Mouse (Mus musculus) brown adipose tissue, adult 24 weeks (tissue): Measurements from ENCODE around the gene Rbms1. TPM values are rescaled to one million over a fixed set of nuclear protein-coding genes. Genes with fewer than 3 reads are reported as not detected.
"Not testable (repeated sequence)": the region's sequence is repeated elsewhere in the genome, so short reads cannot be mapped to it uniquely, and the experiment has no call there.

Experiments used
- H3K27ac ChIP-seq: fragments of 200-500 bp; replicated peaks from 2 replicates; pipeline ENCODE4 v1.5.1; 2012; ENCODE audit warnings: low read depth, mild to moderate bottlenecking, low read length
- H3K4me1 ChIP-seq: fragments of 200-500 bp; 2 replicates; pipeline ENCODE4 v1.6.1; 2012; ENCODE audit warnings: low read length, mixed read lengths; ENCODE audit not compliant: control insufficient read depth, insufficient read depth, insufficient read length
- H3K4me3 ChIP-seq: fragments of 200-500 bp; 2 replicates; pipeline ENCODE4 v1.5.1; 2012; ENCODE audit warnings: low read depth, mild to moderate bottlenecking, low read length, moderate library complexity; ENCODE audit not compliant: insufficient read depth
- polyA plus RNA-seq: library from polyadenylated mRNA; stranded (reverse); fragments of >200 nt; gene quantifications from 2 replicates; pipeline ENCODE4 v1.2.4, GENCODE M21; 2012; ENCODE audit not compliant: missing spikeins, insufficient read depth, insufficient read length

The Rbms1 gene
- polyA plus RNA-seq, 1 experiment = 50.4 TPM

DNA sequence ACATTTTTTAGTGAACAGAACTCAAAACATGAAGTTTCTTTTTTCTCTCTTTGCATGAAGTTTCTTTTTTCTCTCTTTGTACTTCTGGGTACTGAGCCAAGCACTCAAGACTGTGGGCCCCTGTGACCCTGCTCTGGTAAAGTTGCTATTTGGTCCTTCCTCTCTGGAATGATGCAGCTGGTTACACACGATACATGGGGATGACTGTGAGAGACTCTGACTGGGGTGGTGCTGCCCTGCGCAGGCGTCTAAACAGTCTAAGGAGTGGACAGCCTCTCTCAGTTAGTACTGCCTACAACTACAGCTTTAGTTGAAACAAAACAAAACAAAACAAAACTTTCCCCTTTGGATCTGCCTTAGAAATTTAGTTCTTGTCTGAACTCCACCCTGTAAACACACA lies 111.1 kb downstream of the Rbms1 start:
- Histone ChIP-seq H3K4me3 (no peak overlapping the region), H3K27ac (no peak overlapping the region), H3K4me1 (peaks cover 45% of the 10 kb centered on the region)

DNA sequence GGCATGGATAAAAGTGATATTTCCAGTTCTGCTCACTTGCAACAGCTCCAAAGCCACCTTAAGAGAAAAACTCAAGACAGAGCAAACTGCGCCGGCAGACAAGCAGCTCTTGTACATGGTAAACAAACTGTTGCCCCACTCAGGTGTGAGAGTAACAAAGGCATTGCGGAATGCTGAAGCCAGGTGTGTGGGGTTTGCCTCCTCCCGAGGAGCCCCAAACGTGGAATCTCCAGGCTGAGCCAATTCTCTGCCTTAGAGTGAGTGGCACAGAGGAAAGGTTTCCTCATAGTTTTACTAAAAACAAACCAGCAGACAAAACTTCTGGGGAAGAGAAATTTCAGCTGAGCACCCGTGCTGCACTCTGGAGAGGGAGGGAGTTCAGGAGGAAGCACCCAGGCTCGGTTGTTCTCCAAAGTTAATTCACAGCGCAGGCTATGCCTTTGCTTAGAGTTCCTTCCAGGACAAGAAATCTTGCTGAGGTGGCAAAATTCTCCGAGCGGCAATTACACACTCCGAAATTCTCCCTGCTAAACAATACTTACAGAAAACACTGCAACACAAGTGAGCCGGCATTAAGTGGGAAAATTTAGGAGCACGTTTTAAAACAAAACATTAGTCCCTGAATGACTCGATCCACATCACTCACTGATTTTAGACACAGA lies 111.8 kb downstream of the Rbms1 start:
- H3K4me1 ChIP-seq = peaks cover 39% of the 10 kb centered on the region
- no peak overlapping the region for H3K4me3 ChIP-seq
- H3K27ac ChIP-seq = no peak overlapping the region

DNA sequence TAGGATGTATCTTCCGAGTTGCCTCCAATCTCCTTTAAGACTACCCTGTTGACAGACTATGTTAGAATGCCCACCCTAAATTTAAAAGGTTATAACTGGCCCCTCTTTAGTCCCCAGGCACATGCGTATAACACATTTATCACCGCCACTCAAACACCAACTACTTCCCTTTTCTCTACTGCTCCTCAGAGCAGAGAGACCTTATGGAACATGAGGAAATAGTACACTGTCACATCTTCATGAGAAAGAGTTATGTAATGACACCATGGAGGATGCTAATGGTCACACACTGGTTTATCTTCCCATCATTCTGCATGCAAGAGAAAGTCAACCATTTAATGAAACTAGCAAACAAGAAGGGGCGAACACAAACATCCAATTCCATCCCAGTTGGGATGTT lies 114.5 kb downstream of the Rbms1 start:
- H3K4me3 ChIP-seq = no peak overlapping the region
- H3K27ac ChIP-seq = no peak overlapping the region
- peaks cover 38% of the 10 kb centered on the region for H3K4me1 ChIP-seq

DNA sequence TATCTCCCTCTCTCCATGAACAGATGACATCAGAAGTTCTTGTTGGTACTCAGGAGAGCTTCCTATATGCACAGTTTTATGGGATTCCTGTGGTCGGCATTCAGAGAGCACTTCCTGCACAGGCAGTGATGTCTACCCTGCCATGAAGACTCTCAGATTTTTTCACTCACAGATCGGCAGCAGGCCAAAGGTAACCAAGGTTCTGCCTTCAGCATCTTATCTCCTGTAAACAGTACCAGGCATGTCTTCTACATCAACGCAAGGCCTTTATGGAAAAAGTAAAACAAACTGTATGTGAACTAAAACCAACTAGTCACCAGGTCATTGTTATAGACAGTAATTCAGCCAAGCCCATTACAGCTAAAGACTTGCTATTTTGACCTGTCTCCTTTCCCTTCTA lies 115.0 kb downstream of the Rbms1 start:
- Histone ChIP-seq H3K4me3 (no peak overlapping the region), H3K4me1 (peaks cover 34% of the 10 kb centered on the region), H3K27ac (no peak overlapping the region)

DNA sequence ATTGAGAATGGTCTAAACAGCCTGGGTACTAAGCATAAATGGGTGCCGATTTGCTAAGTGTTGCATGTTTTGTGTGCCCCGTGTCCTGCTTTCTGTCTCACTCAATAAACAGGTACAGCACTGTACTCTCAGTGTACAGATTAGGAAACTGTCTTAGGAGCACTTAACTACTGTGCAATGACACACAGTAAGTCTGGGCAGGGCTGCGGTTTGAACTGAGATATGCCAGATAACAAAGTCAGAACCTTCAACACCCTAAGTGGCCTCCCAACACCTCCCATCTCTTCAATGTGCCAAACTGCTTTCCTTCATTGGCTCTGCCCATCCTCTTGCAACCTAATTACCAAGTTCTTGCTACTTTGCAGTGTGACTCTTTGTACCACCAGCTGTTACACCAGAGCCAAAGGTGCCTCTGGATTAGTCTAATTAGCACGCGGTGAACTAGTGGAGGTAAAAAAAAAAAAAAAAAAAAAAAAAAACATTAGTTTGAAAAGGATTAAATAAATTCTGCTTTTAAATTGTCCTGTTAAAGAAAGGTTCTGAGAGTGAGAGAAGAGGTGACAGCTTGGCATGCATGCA lies 117.6 kb downstream of the Rbms1 start:
- Histone ChIP-seq H3K4me1 (peaks cover 27% of the 10 kb centered on the region), H3K27ac (no peak overlapping the region), H3K4me3 (no peak overlapping the region)

DNA sequence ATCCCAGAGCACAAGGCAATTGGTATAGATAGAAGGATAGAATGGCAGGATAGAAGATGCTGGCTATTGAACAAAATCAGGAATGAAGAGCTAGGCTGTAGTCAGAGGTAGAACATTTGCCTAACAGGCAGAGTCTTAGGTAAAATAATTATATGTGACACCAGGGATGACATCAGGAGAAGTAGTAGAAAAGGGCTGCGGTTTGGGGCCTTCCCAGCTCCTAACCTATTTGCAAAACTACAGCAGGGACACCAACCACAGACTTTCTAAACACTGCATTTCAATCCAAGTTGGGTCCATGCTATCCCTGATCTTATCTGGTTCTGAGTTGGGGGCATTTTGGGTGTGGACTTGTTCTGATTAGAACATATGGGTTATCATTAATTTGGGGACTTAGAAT lies 118.7 kb downstream of the Rbms1 start:
- H3K27ac ChIP-seq = no peak overlapping the region
- H3K4me3 ChIP-seq = no peak overlapping the region
- H3K4me1 ChIP-seq = peaks cover 22% of the 10 kb centered on the region

DNA sequence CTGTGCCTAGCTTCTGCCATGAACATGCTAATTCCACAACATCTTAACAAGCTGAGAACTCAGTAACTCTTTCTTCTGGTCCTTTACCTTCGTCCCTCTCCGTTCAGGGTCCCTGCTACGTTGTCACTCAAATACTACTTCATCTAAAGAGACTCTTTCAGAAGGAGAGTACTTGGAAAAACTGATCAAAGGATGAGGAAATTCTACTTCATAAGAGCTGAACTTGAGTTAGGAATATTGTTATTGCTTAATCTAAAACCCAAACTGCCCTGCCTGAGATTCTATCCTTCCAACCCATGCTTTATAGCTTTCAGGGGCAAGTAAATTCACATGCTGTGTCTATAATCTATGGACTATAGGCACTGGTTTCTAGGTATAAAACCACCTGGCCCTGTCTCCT lies 119.4 kb downstream of the Rbms1 start:
- Histone ChIP-seq H3K4me1 (peaks cover 17% of the 10 kb centered on the region), H3K27ac (no peak overlapping the region), H3K4me3 (no peak overlapping the region)

DNA sequence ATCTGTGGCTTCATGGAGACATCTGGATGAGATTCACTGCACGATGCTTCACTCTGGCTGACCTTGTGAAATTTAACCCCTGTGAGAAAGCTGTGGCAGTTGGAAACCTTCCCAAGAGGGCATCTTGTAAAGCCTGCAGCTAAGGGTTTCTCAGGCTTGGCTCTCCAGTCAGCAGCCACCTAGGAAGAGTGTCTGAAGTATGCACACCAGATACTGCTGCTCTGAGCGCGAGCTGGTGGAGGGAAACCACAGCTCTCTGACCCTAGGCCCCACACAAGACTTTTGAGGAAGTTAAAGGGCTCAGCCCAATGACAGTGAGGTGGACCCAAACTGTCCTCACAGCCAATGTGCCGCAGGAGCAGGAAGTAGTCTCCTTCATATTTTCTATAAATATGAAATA lies 120.0 kb downstream of the Rbms1 start:
- Histone ChIP-seq H3K4me3 (no peak overlapping the region), H3K4me1 (peaks cover 16% of the 10 kb centered on the region), H3K27ac (0 out of 2 replicates have a peak overlapping the region, but pooled peaks have one; percentile 5)

DNA sequence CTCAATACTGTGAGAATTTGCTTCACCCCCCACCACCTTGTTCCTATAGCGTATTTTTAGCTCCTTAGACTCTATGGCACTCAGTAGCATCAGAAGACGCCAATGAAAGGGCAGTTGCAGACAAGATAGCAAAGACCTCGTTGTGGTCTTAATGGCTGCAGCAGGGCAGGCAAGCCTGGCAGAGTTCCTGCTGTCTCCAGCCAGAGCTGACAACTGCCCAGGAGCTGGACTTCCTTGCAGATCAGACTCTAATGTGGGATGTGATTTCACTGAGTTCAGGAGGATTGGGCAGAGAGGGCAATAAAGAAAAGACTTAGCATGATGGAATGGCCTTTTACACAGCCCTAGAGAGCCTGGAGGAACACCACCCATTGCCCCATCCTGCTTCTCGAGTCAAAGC lies 122.1 kb downstream of the Rbms1 start:
- H3K27ac ChIP-seq = no peak overlapping the region
- no peak overlapping the region for H3K4me3 ChIP-seq
- peaks cover 30% of the 10 kb centered on the region for H3K4me1 ChIP-seq

DNA sequence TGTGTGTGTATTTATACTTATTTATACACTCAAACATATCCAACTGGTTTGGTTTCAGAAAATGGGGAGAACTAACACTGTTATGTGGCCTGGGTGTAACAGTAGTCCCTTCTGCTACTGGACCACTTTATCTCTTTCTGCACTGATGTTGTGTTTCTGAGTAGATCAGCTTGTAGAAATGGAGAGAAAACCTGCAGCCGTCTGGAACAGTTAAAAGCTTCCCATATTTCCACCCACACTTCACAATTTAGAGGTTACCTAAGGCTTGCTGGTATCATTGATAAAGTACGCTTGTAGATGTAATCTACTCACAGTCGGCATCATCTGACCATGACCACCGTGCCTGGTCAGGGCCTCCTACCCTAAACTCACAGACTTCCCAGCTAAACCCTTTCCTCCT lies 123.5 kb downstream of the Rbms1 start:
- Histone ChIP-seq H3K4me3 (no peak overlapping the region), H3K27ac (peak overlapping the region; percentile 85), H3K4me1 (peaks cover 31% of the 10 kb centered on the region)

DNA sequence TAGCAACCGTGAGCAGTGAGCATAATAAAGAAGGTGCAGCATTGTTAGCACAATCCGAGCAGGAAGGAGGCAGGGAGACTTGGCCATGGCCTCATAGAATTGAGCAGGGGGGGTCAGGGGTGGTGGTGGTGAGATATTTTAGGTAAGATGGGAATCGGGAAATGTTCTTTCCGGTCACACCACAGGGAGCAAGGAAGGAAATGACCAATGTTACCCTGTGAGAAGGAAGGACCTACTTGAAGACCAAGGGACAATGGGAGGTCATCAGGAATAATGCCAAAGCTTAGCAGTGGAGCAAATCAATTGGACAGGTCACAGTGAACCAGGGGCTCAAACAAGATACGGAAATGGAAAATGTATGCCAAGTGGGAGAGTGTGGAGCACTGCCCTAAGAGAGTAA lies 124.1 kb downstream of the Rbms1 start:
- peaks cover 35% of the 10 kb centered on the region for H3K4me1 ChIP-seq
- peak overlapping the region; percentile 85 for H3K27ac ChIP-seq

DNA sequence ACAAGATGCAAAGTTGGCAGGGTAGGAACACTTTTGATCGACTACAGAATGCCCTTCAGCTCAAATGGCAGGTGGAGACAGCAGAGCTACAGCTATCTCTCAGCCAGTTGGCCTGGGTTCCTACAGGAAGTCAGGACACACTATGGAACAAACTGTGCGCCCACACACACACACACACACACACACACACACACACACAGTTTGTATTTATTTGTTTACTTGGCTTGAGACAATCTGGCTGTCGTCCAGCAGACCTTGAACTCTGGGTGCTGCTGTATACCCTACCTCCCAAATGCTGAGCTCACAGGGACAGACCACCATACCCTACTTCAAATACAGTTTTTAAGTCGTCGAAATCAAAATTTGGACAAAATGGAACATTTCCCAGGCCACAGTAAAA lies 125.4 kb downstream of the Rbms1 start:
- Histone ChIP-seq H3K4me3 (no peak overlapping the region), H3K4me1 (peaks cover 31% of the 10 kb centered on the region), H3K27ac (peak overlapping the region; percentile 63)

More for the DNA sequence above, 124.1 kb downstream of the Rbms1 start:
- H3K4me3 ChIP-seq = no peak overlapping the region

DNA sequence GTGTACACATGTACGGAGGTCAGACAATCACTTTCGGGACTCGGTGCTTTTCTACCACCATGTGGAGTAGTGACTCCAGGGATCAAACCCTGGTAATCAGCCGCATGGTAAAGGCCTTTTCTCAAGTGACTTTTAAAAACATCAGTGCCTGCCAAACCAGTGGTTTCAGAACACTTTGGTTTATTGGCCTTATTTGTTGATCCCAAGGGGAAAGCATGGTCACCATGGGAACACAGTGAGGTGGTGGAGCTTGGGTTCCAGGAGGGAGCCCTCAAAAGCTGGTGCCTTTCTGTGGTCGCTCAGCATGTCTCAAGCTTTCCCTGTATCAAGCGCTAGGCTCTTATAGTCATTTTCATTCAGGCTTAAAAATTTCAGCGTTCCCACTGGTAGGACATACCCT lies 126.8 kb downstream of the Rbms1 start:
- H3K27ac ChIP-seq = peak overlapping the region; percentile 35; the same call in 1 of the 2 replicates
- H3K4me3 ChIP-seq = no peak overlapping the region
- peaks cover 28% of the 10 kb centered on the region for H3K4me1 ChIP-seq

DNA sequence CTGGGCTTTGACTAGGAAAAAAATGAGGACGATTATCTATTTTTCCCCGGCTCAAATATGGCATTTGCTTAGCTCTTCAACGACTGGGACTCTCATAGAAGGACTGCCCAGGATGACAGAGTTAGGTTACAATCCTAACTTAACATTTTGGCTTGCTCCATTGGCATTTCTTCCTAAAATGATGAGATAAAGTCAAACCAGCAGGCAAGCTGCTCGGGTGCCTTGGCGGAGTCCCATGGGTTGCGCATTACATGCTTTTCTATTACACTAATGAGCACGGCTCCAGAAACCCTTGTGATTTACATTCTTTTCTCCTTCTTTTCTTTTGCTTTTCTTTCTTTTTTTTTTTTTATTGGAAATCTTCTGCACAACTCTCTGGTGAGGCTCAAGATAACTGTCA lies 128.7 kb downstream of the Rbms1 start:
- Histone ChIP-seq H3K4me1 (peaks cover 25% of the 10 kb centered on the region), H3K4me3 (no peak overlapping the region), H3K27ac (no peak overlapping the region)

DNA sequence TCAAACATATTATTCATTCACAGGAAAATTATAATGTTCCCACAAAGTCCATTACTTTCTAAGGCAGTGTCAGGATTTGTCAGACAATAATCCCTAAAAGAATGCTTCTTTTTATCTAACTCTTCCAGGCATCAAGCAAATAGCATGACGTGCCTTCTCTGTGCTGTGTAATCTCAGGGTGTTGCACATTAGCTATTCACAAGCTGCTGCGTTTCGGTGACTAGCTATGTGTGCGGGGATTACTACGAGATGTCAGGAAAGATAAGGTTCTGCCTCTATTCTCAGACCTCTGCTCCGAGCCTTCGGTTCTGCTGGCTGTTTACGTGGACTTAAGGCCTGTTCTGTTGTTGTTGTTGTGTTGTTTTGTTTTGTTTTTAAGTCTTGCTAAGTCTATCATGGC lies 130.7 kb downstream of the Rbms1 start:
- Histone ChIP-seq H3K27ac (no peak overlapping the region), H3K4me1 (peaks cover 31% of the 10 kb centered on the region), H3K4me3 (no peak overlapping the region)

DNA sequence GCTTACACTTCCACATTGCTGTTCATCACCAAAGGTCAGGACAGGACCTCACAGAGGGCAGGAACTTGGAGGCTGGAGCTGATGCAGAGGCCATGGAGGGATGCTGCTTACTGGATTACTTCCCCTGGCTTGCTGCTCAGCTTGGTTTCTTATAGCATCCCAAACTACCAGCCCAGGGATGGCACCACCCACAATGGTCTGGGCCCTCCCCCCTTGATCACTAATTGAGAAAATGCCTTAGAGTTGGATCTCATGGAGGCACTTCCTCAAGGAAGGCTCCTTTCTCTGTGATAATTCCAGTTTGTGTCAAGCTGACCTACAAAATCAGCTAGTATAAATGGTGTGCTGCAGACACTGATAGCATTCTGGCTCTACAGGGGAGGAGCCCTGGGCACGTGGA lies 132.5 kb downstream of the Rbms1 start:
- H3K4me3 ChIP-seq, H3K27ac ChIP-seq: not testable (repeated sequence)
- peaks cover 36% of the 10 kb centered on the region for H3K4me1 ChIP-seq
